Comparison of ENCODE assay signal across 23 mouse cellular contexts in the genomic region with DNA sequence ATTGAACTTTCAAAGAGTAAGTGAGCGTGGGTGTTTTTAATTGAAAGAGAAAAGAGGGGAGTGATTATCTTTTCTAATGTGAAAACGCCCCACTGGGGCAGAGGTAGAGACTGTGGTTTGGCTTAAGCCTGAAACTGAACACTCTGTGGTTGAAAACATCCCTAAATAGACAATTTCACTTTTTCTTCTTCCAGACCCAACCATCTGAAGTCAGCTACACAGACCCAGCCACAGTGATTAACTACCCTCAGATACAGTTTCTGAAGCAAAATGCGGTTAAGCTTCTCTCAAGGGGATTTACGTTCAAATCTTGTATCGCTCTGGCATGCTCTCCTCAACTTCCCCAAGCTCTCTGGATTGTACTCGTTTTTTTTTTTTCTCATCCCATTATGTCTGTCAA.
DNase-seq lines count a peak whose midpoint lies in the region; ATAC-seq lines count a peak whose summit lies in the region.
"Had no signal": no experiment of that assay in that cellular context is flagged by ENCODE, and none has a peak within 500 bp of the region (broad histone marks: within the 10 kb centered on the region; RNA-seq: fewer than 3 reads in every experiment).

No protein-coding gene starts in this region.

- no peaks in the 10 kb centered on the region for H3K4me1 ChIP-seq in heart, embryonic 11.5 days (ENCODE audit: control insufficient read depth, insufficient read depth, low read length)
- H3K4me1 ChIP-seq in embryonic facial prominence, embryonic 13.5 days = no peaks in the 10 kb centered on the region
- no peaks in the 10 kb centered on the region for H3K4me1 ChIP-seq in embryonic facial prominence, embryonic 15.5 days
- no peaks in the 10 kb centered on the region for H3K4me1 ChIP-seq in hindbrain, embryonic 14.5 days (replicated peaks; ENCODE audit: control insufficient read depth, insufficient read depth, low read length)
- no peaks in the 10 kb centered on the region for H3K4me1 ChIP-seq in kidney, embryonic 15.5 days
- H3K4me1 ChIP-seq: embryonic facial prominence, embryonic 12.5 days; forebrain, embryonic 10.5 days; forebrain, embryonic 12.5 days had no signal

- H3K4me3 ChIP-seq in heart, embryonic 11.5 days (ENCODE audit: low read depth, low read length) = no peak overlapping the region
- H3K4me3 ChIP-seq in embryonic facial prominence, embryonic 13.5 days = no peak overlapping the region
- H3K4me3 ChIP-seq in embryonic facial prominence, embryonic 15.5 days (replicated peaks) = no peak overlapping the region
- no peak overlapping the region for H3K4me3 ChIP-seq in hindbrain, embryonic 14.5 days (replicated peaks; ENCODE audit: low read length)
- H3K4me3 ChIP-seq in kidney, embryonic 15.5 days (replicated peaks) = no peak overlapping the region
- H3K4me3 ChIP-seq: embryonic facial prominence, embryonic 12.5 days; erythroblast, embryonic 14.5 days; forebrain, embryonic 10.5 days; forebrain, embryonic 12.5 days had no signal

- H3K36me3 ChIP-seq in heart, embryonic 11.5 days (ENCODE audit: control insufficient read depth, insufficient read depth, low read length) = no peaks in the 10 kb centered on the region
- H3K36me3 ChIP-seq in embryonic facial prominence, embryonic 13.5 days = no peaks in the 10 kb centered on the region
- no peaks in the 10 kb centered on the region for H3K36me3 ChIP-seq in embryonic facial prominence, embryonic 15.5 days
- H3K36me3 ChIP-seq in hindbrain, embryonic 14.5 days (replicated peaks; ENCODE audit: control insufficient read depth, insufficient read depth) = no peaks in the 10 kb centered on the region
- no peaks in the 10 kb centered on the region for H3K36me3 ChIP-seq in kidney, embryonic 15.5 days
- H3K36me3 ChIP-seq: embryonic facial prominence, embryonic 12.5 days; forebrain, embryonic 10.5 days; forebrain, embryonic 12.5 days; G1E had no signal

- no peaks in the 10 kb centered on the region for H3K27me3 ChIP-seq in heart, embryonic 11.5 days (ENCODE audit: control insufficient read depth, insufficient read depth, low read length)
- H3K27me3 ChIP-seq in embryonic facial prominence, embryonic 13.5 days = peaks cover 8% of the 10 kb centered on the region; the same call in 1 of the 2 replicates
- H3K27me3 ChIP-seq in embryonic facial prominence, embryonic 15.5 days = no peaks in the 10 kb centered on the region
- H3K27me3 ChIP-seq in hindbrain, embryonic 14.5 days (ENCODE audit: control insufficient read depth, insufficient read depth, low read length) = no peaks in the 10 kb centered on the region
- H3K27me3 ChIP-seq in kidney, embryonic 15.5 days = no peaks in the 10 kb centered on the region
- H3K27me3 ChIP-seq: forebrain, embryonic 12.5 days; Patski had no signal

- no peak for ATAC-seq in heart, embryonic 11.5 days (replicated peaks; ENCODE audit: insufficient number of reproducible peaks, low FRiP score, low TSS enrichment)
- peak; percentile 64 for ATAC-seq in embryonic facial prominence, embryonic 13.5 days (ENCODE audit: insufficient number of reproducible peaks, insufficient read depth, low FRiP score, low TSS enrichment, low read depth)
- ATAC-seq in embryonic facial prominence, embryonic 15.5 days (ENCODE audit: insufficient number of reproducible peaks, low FRiP score, low TSS enrichment, low read depth) = peak; percentile 65; the same call in 1 of the 2 replicates
- ATAC-seq in hindbrain, embryonic 14.5 days (ENCODE audit: low FRiP score) = no peak
- ATAC-seq in kidney, embryonic 15.5 days (replicated peaks; ENCODE audit: low FRiP score) = no peak
- ATAC-seq: activated CD4-positive, CD25-positive, alpha-beta regulatory T cell, adult 4 months; forebrain, embryonic 14.5 days; forebrain, embryonic 16.5 days; Patski had no signal

- 68% methylated on average over 6 of the region's 6 CpGs for WGBS in heart, embryonic 11.5 days (ENCODE audit: insufficient replicate concordance)
- WGBS in embryonic facial prominence, embryonic 13.5 days = 29% methylated on average over 6 of the region's 6 CpGs
- 32% methylated on average over 6 of the region's 6 CpGs for WGBS in embryonic facial prominence, embryonic 15.5 days
- 70% methylated on average over 6 of the region's 6 CpGs for WGBS in hindbrain, embryonic 14.5 days
- WGBS in kidney, embryonic 15.5 days = 74% methylated on average over 6 of the region's 6 CpGs

- no peak overlapping the region for H3K9ac ChIP-seq in heart, embryonic 11.5 days (ENCODE audit: low read depth, low read length)
- H3K9ac ChIP-seq in embryonic facial prominence, embryonic 13.5 days = no peak overlapping the region
- H3K9ac ChIP-seq in embryonic facial prominence, embryonic 15.5 days = no peak overlapping the region
- no peak overlapping the region for H3K9ac ChIP-seq in hindbrain, embryonic 14.5 days
- H3K9ac ChIP-seq in kidney, embryonic 15.5 days = no peak overlapping the region
- H3K9ac ChIP-seq: embryonic facial prominence, embryonic 12.5 days; forebrain, embryonic 12.5 days had no signal

- peak; percentile 37 for DNase-seq in heart, adult 11 months
- no peak for DNase-seq in hindbrain, embryonic 14.5 days (ENCODE audit: low spot score)
- DNase-seq: adrenal gland, adult 8-10 months; adrenal gland, postnatal 14 days; adrenal gland, postnatal 36 days; cerebellum, adult 11-12 months; cerebellum, adult 2 months; cerebellum, adult 9-10 months; cerebellum, postnatal 10 days; cerebellum, postnatal 25 days had no signal

- no peak overlapping the region for H3K4me2 ChIP-seq in heart, embryonic 11.5 days
- H3K4me2 ChIP-seq in embryonic facial prominence, embryonic 13.5 days = no peak overlapping the region
- no peak overlapping the region for H3K4me2 ChIP-seq in embryonic facial prominence, embryonic 15.5 days (replicated peaks)
- H3K4me2 ChIP-seq in hindbrain, embryonic 14.5 days (replicated peaks) = no peak overlapping the region
- H3K4me2 ChIP-seq in kidney, embryonic 15.5 days = no peak overlapping the region
- H3K4me2 ChIP-seq: embryonic facial prominence, embryonic 12.5 days; forebrain, embryonic 12.5 days had no signal

- H3K9me3 ChIP-seq in heart, embryonic 11.5 days (replicated peaks; ENCODE audit: control insufficient read depth, low read length) = no peaks in the 10 kb centered on the region
- H3K9me3 ChIP-seq in embryonic facial prominence, embryonic 13.5 days = no peaks in the 10 kb centered on the region
- H3K9me3 ChIP-seq in embryonic facial prominence, embryonic 15.5 days (replicated peaks) = no peaks in the 10 kb centered on the region
- H3K9me3 ChIP-seq in hindbrain, embryonic 14.5 days (ENCODE audit: control insufficient read depth, low read length) = no peaks in the 10 kb centered on the region
- no peaks in the 10 kb centered on the region for H3K9me3 ChIP-seq in kidney, embryonic 15.5 days (replicated peaks)
- H3K9me3 ChIP-seq: embryonic facial prominence, embryonic 12.5 days; forebrain, embryonic 10.5 days; forebrain, embryonic 12.5 days had no signal

- no peak overlapping the region for H3K27ac ChIP-seq in heart, embryonic 11.5 days (ENCODE audit: low read depth, low read length)
- H3K27ac ChIP-seq in embryonic facial prominence, embryonic 13.5 days = no peak overlapping the region
- no peak overlapping the region for H3K27ac ChIP-seq in embryonic facial prominence, embryonic 15.5 days (replicated peaks)
- no peak overlapping the region for H3K27ac ChIP-seq in hindbrain, embryonic 14.5 days
- no peak overlapping the region for H3K27ac ChIP-seq in kidney, embryonic 15.5 days
- H3K27ac ChIP-seq: embryonic facial prominence, embryonic 12.5 days; forebrain, embryonic 10.5 days; forebrain, embryonic 12.5 days had no signal

Comparison
In these comparisons a context has a peak if more than half of its experiments do, and no peak if none do; other contexts are left out.
1. ATAC-seq: peak in embryonic facial prominence, embryonic 13.5 days (single experiment) and embryonic facial prominence, embryonic 15.5 days (single experiment); none in heart, embryonic 11.5 days (single experiment), hindbrain, embryonic 14.5 days (single experiment) and kidney, embryonic 15.5 days (single experiment).